Mouse (Mus musculus) embryonic facial prominence, embryonic 11.5 days (tissue): ENCODE measurements around the gene Scgb1b18. TPM values are rescaled to one million over a fixed set of nuclear protein-coding genes. Genes with fewer than 3 reads are reported as not detected.
"Not testable (repeated sequence)": the region's sequence is repeated elsewhere in the genome, so short reads cannot be mapped to it uniquely, and the experiment has no call there.

ENCODE experiments used
- ATAC-seq: fragments of 200-750 bp; cut with Nextera tagmentation; replicated peaks from 2 replicates; pipeline ENCODE4 v1.8.0; 2017; ENCODE audit warnings: low read depth; ENCODE audit not compliant: insufficient number of reproducible peaks, low FRiP score, low TSS enrichment
- DNase-seq: peaks from one replicate; pipeline ENCODE4 v3.0.0-alpha.2; 2015; ENCODE audit warnings: low spot score
- H3K27ac ChIP-seq: fragments of 300-500 bp; sonication (generic); replicated peaks from 2 replicates; pipeline ENCODE4 v1.5.1; 2014; ENCODE audit warnings: mild to moderate bottlenecking, low read depth, low read length, control low read depth
- H3K27me3 ChIP-seq: fragments of 300-500 bp; sonication (generic); 2 replicates; pipeline ENCODE4 v1.6.1; 2014; ENCODE audit warnings: mild to moderate bottlenecking, low read length, moderate library complexity, mixed read lengths; ENCODE audit not compliant: control insufficient read depth, insufficient read depth
- H3K36me3 ChIP-seq: fragments of 300-500 bp; sonication (generic); replicated peaks from 2 replicates; pipeline ENCODE4 v1.6.1; 2014; ENCODE audit warnings: low read depth, mild to moderate bottlenecking, low read length, moderate library complexity, mixed read lengths; ENCODE audit not compliant: control insufficient read depth, insufficient read depth
- H3K4me1 ChIP-seq: fragments of 300-500 bp; sonication (generic); 2 replicates; pipeline ENCODE4 v1.6.1; 2014; ENCODE audit warnings: low read length, mixed read lengths; ENCODE audit not compliant: control insufficient read depth, insufficient read depth
- H3K4me2 ChIP-seq: fragments of 300-500 bp; sonication (generic); 2 replicates; pipeline ENCODE4 v1.6.1; 2014; ENCODE audit warnings: low read depth, mild to moderate bottlenecking, control low read depth, low read length, moderate library complexity
- H3K4me3 ChIP-seq: fragments of 300-500 bp; sonication (generic); 2 replicates; pipeline ENCODE4 v1.5.1; 2014; ENCODE audit warnings: low read depth, low read length, control low read depth
- H3K9ac ChIP-seq: fragments of 300-500 bp; sonication (generic); replicated peaks from 2 replicates; pipeline ENCODE4 v1.6.1; 2014; ENCODE audit warnings: mild to moderate bottlenecking, control low read depth, low read length
- H3K9me3 ChIP-seq: fragments of 300-500 bp; sonication (generic); replicated peaks from 2 replicates; pipeline ENCODE4 v1.6.1; 2016; ENCODE audit warnings: mild to moderate bottlenecking, low read length, inconsistent platforms, mixed read lengths; ENCODE audit not compliant: control insufficient read depth
- WGBS: fragments of 180-500 bp; shearing (Covaris S2); extraction: QIAGEN DNeasy Blood & Tissue Kit; methylation state at CpG from one replicate; pipeline ENCODE4 v1.1.7; 2014; 5-methylcytosine and 5-hydroxymethylcytosine counted together
- polyA plus RNA-seq: library from polyadenylated mRNA; unstranded; fragments of >200 nt; fragmentation: Nextera tagmentation; extraction: Ambion mirVana; gene quantifications from 2 replicates; pipeline ENCODE4 v1.2.1, GENCODE M21; 2014

Gene Scgb1b18
- polyA plus RNA-seq, result not detected in 2 replicates

DNA sequence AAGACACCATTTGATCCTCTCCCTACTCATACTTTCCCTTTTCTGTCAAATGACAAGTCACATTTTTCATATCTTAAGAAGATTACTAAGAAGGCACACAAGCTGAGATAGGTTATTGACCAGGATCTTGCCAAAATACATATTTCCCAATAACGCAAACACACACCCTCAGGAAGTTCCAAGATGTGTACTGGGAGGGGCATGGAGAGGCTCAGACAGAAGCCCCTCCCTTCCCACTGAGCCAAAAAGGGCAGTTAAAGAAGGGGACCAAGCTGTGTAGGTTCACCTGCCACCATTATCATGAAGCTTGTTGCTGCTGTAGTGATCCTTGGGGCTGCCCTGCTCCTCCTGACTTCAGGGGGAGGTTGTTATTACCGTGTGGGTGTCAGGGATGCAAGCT, at the start of gene Scgb1b18:
TSS of gene Scgb1b18 (plus strand) at position 301 of the 400 bp plus-strand sequence.
- not testable (repeated sequence) for H3K27ac ChIP-seq, H3K9ac ChIP-seq, H3K27me3 ChIP-seq, H3K9me3 ChIP-seq, H3K36me3 ChIP-seq, ATAC-seq, H3K4me3 ChIP-seq, DNase-seq, H3K4me2 ChIP-seq, H3K4me1 ChIP-seq
- WGBS, result no CpG with 5 or more reads among the region's 2 CpGs

DNA sequence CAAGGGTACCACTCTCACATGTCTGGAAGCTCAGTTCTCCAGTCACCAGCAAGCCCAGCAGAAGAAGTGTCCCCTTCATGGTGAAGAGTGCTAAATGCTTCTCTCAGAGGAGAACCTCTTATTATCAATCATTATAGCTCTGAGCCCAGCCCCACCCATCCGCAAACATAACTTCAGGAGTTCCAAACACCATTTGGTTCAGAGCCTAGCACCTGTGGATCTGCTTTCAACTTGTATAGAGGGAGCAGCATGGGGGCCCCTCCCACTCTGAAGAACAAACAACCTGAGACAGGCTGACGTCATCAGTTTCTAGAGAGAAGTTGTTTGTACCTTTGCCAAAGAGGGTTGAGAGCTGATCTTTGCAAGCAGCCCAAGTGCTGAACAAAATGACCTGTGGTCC, 11.6 kb upstream of the Scgb1b18 start, which contains the start of gene Scgb2b18:
TSS of gene Scgb2b18 (minus strand) at position 101 of the 400 bp plus-strand sequence.
- H3K27ac ChIP-seq, ATAC-seq, H3K27me3 ChIP-seq, H3K4me3 ChIP-seq, H3K9me3 ChIP-seq, H3K9ac ChIP-seq, H3K36me3 ChIP-seq, H3K4me1 ChIP-seq, DNase-seq, H3K4me2 ChIP-seq: not testable (repeated sequence)
- 82% methylated on average over 1 of the region's 2 CpGs for WGBS

Other genes starting within 250 kb of the Scgb1b18 start
- gene Scgb2b17, start 129.0 kb upstream of the Scgb1b18 start, polyA plus RNA-seq, result not detected in 2 replicates
- not detected in 2 replicates for gene Scgb1b17, start 122.1 kb upstream of the Scgb1b18 start, polyA plus RNA-seq
- gene Scgb2b18, start 11.7 kb upstream of the Scgb1b18 start, polyA plus RNA-seq, result not detected in 2 replicates
- gene Scgb2b19, start 94.8 kb downstream of the Scgb1b18 start, polyA plus RNA-seq, result not detected in 2 replicates
- not detected in 2 replicates for gene Scgb1b19, start 101.7 kb downstream of the Scgb1b18 start, polyA plus RNA-seq
- not detected in 2 replicates for gene Scgb2b20, start 180.8 kb downstream of the Scgb1b18 start, polyA plus RNA-seq
- not detected in 2 replicates for gene Scgb1b20, start 187.7 kb downstream of the Scgb1b18 start, polyA plus RNA-seq